Mouse (Mus musculus) midbrain, embryonic 15.5 days (tissue): Measurements from ENCODE around the gene Nyx. TPM values are rescaled to one million over a fixed set of nuclear protein-coding genes. Genes with fewer than 3 reads are reported as not detected.
"Not testable (repeated sequence)": the region's sequence is repeated elsewhere in the genome, so short reads cannot be mapped to it uniquely, and the experiment has no call there.

Experiments
- ATAC-seq: fragments of 200-750 bp; cut with Nextera tagmentation; replicated peaks from 2 replicates; pipeline ENCODE4 v1.8.0; 2017; ENCODE audit warnings: moderate TSS enrichment
- H3K27ac ChIP-seq: fragments of 300-500 bp; sonication (generic); 2 replicates; pipeline ENCODE4 v1.5.1; 2015; ENCODE audit warnings: mild to moderate bottlenecking, inconsistent platforms
- H3K27me3 ChIP-seq: fragments of 300-500 bp; sonication (generic); replicated peaks from 2 replicates; pipeline ENCODE4 v1.6.1; 2015; ENCODE audit warnings: inconsistent platforms
- H3K36me3 ChIP-seq: fragments of 300-500 bp; sonication (generic); replicated peaks from 2 replicates; pipeline ENCODE4 v1.6.1; 2015; ENCODE audit warnings: inconsistent platforms
- H3K4me1 ChIP-seq: fragments of 300-500 bp; sonication (generic); 2 replicates; pipeline ENCODE4 v1.6.1; 2015; ENCODE audit warnings: inconsistent platforms
- H3K4me2 ChIP-seq: fragments of 300-500 bp; sonication (generic); 2 replicates; pipeline ENCODE4 v1.6.1; 2015; ENCODE audit warnings: inconsistent platforms, mild to moderate bottlenecking, moderate library complexity
- H3K4me3 ChIP-seq: fragments of 300-500 bp; sonication (generic); 2 replicates; pipeline ENCODE4 v1.5.1; 2015; ENCODE audit warnings: mild to moderate bottlenecking, inconsistent platforms
- H3K9ac ChIP-seq: fragments of 300-500 bp; sonication (generic); 2 replicates; pipeline ENCODE4 v1.6.1; 2015; ENCODE audit warnings: mild to moderate bottlenecking, inconsistent platforms
- H3K9me3 ChIP-seq: fragments of 300-500 bp; sonication (generic); 2 replicates; pipeline ENCODE4 v1.6.1; 2016; ENCODE audit warnings: inconsistent platforms
- WGBS: fragments of 180-500 bp; shearing (Covaris S2); methylation state at CpG from one replicate; pipeline ENCODE4 v1.1.7; 2015; ENCODE audit warnings: mixed read lengths; 5-methylcytosine and 5-hydroxymethylcytosine counted together
- polyA plus RNA-seq: library from polyadenylated mRNA; unstranded; fragments of >200 nt; fragmentation: Nextera tagmentation; extraction: Ambion mirVana; gene quantifications from 2 replicates; pipeline ENCODE4 v1.2.1, GENCODE M21; 2015

Gene Nyx
- polyA plus RNA-seq, result 0.18 and 0.26 TPM in 2 replicates

DNA sequence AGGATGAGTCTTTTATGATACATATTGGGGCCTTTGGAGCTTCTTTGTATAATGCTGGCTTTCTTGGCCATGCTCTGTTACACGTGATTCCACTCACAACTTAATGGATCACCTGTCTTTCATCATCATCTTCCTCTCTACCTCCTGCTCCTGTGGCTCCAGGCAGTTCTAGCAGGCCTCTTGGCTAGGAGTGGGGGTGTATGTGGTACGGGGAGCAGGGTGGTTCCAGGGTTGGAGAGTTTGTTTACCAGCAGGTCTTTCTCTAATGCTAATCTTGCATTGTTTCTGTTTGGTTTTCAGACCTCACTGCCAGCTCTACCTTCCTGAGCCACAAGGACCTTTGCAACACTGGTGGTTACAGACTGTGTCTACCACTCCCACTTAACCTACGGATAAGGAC is at the start of gene Nyx:
Gene Nyx (plus strand): TSS at position 301 of the 400 bp plus-strand sequence.
- H3K4me1 ChIP-seq, result 0 out of 2 replicates have a peak, but pooled peaks cover 3% of the 10 kb centered on the region
- no peaks in the 10 kb centered on the region for H3K36me3 ChIP-seq
- H3K4me2 ChIP-seq, result no peak within 1 kb of the TSS
- H3K4me3 ChIP-seq, result no peak within 1 kb of the TSS
- no peak within 1 kb of the TSS for H3K9ac ChIP-seq
- WGBS, result 82% methylated on average over 3 of the region's 3 CpGs
- no peak for ATAC-seq
- H3K27ac ChIP-seq, result no peak within 1 kb of the TSS
- no peaks in the 10 kb centered on the region for H3K9me3 ChIP-seq
- no peaks in the 10 kb centered on the region for H3K27me3 ChIP-seq

DNA sequence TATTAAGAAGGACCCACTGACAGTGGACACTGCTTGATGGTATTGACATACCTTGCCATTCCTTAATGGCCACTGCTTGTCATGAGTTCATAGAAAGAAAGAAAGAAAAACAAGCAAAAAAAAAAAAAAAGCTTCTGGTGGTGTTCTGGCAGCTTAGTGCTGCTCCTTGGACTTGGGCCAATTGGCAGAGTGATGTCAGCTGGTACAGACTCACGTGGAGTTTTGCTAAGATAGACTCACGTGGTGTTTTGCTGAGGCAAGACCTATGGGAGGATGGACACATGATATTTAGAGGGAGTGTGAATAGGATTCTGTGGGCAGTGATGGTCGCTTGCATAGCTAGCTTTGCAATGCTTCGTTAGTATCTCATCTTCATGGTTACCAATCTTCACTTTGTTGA is 43.9 kb upstream of the Nyx start:
- Histone ChIP-seq H3K36me3 (no peaks in the 10 kb centered on the region), H3K9ac (no peak overlapping the region), H3K27me3 (no peaks in the 10 kb centered on the region), H3K9me3 (no peaks in the 10 kb centered on the region), H3K4me2 (no peak overlapping the region), H3K27ac (no peak overlapping the region), H3K4me1 (no peaks in the 10 kb centered on the region), H3K4me3 (no peak overlapping the region)
- 72% methylated on average over 4 of the region's 4 CpGs for WGBS
- no peak for ATAC-seq

DNA sequence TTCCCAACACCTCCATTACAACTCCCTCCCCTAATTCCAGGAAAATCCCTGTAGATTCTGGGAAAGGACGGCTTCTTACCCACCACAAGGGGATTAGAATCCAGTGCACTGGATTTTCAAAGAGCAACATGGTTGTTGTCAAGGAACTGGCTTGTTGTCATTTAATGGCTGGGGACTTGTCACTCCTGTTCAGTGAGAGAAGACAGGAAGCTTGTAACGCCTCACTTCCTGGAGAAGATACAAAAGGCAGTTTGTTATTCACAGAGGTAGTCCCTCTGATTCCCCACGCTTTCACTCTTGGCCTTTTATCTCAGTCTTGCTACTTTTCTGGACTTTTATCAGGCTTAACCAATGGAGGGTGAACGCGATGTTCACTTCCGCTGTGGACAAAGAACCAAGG is 34.5 kb upstream of the Nyx start:
- no peaks in the 10 kb centered on the region; the same call in 1 of the 2 replicates for H3K27me3 ChIP-seq
- no peak overlapping the region for H3K4me3 ChIP-seq
- no peak overlapping the region for H3K4me2 ChIP-seq
- no peaks in the 10 kb centered on the region for H3K9me3 ChIP-seq
- WGBS, result 52% methylated on average over 6 of the region's 6 CpGs
- H3K9ac ChIP-seq, result no peak overlapping the region
- H3K36me3 ChIP-seq, result no peaks in the 10 kb centered on the region
- H3K27ac ChIP-seq, result no peak overlapping the region
- no peaks in the 10 kb centered on the region for H3K4me1 ChIP-seq
- ATAC-seq, result no peak

DNA sequence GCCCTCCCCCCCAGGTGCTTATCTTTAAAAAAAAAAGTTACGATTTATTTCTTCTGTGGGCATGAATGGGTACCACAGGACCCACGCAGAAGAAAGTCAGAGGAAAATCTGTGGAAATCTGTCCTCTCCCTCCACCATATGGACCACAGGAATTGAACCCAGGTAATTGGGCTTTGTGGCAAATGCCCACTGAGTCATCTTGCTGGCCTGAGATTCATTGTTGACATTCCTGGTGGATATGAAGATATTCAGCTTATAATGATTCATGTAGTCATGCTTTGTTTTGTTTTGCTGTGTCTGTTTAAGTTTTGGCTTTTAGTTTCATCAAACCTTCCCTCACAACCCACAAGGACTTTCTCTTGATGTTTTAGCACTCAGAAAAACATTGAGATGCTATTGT is 29.9 kb upstream of the Nyx start:
- not testable (repeated sequence) for H3K27me3 ChIP-seq, H3K4me3 ChIP-seq, H3K4me1 ChIP-seq, ATAC-seq, H3K9ac ChIP-seq, H3K36me3 ChIP-seq, H3K9me3 ChIP-seq, H3K4me2 ChIP-seq, H3K27ac ChIP-seq
- 92% methylated on average over 2 of the region's 2 CpGs for WGBS

DNA sequence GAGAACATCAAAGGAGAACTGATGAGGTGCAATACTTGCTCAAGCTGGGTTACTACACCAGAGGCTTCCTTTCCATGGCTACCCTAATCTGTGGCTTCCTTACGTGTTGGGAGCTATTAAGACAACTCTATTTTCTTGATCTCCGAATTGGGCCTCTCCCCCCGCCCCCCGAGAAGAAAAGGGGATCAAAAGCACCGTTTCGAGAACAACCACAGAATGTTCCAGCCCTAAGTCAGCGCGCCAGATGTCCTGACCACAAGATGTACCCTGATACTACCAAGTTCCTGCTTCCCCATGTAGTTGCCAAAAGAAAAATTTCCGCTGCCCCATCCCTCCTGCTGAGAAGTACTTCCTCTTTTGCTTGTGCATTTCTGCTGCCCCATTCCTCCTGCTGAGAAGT is 9.4 kb upstream of the Nyx start:
- H3K27me3 ChIP-seq, H3K4me3 ChIP-seq, H3K36me3 ChIP-seq, H3K9me3 ChIP-seq, H3K4me1 ChIP-seq, H3K9ac ChIP-seq, H3K4me2 ChIP-seq, ATAC-seq, H3K27ac ChIP-seq: not testable (repeated sequence)
- WGBS, result 83% methylated on average over 9 of the region's 9 CpGs

DNA sequence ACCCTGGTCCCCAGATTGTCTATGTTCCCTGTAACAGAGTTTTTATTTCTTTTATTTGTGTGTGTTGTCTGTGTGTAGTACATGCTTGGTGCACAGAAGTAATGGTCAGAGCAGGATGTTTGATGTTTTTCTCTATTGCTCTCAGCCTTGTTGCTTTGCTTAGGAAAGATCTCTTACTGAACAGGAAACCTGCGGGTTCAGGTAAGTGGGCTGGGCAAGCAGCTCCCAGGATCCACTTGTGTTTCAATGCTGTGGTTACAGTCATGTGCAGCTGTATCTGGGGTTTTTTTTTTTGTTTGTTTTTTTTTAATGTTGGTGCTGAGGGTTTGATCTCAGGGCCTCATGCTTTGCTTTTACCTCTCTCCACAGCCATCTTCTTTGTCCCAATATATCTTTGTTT is 7.1 kb upstream of the Nyx start:
- Histone ChIP-seq H3K27me3 (no peaks in the 10 kb centered on the region), H3K4me3 (no peak overlapping the region), H3K36me3 (no peaks in the 10 kb centered on the region), H3K27ac (no peak overlapping the region), H3K9ac (no peak overlapping the region), H3K4me1 (0 out of 2 replicates have a peak, but pooled peaks cover 4% of the 10 kb centered on the region), H3K4me2 (no peak overlapping the region), H3K9me3 (no peaks in the 10 kb centered on the region)
- ATAC-seq, result no peak
- WGBS, result 90% methylated on average over 1 of the region's 1 CpGs

DNA sequence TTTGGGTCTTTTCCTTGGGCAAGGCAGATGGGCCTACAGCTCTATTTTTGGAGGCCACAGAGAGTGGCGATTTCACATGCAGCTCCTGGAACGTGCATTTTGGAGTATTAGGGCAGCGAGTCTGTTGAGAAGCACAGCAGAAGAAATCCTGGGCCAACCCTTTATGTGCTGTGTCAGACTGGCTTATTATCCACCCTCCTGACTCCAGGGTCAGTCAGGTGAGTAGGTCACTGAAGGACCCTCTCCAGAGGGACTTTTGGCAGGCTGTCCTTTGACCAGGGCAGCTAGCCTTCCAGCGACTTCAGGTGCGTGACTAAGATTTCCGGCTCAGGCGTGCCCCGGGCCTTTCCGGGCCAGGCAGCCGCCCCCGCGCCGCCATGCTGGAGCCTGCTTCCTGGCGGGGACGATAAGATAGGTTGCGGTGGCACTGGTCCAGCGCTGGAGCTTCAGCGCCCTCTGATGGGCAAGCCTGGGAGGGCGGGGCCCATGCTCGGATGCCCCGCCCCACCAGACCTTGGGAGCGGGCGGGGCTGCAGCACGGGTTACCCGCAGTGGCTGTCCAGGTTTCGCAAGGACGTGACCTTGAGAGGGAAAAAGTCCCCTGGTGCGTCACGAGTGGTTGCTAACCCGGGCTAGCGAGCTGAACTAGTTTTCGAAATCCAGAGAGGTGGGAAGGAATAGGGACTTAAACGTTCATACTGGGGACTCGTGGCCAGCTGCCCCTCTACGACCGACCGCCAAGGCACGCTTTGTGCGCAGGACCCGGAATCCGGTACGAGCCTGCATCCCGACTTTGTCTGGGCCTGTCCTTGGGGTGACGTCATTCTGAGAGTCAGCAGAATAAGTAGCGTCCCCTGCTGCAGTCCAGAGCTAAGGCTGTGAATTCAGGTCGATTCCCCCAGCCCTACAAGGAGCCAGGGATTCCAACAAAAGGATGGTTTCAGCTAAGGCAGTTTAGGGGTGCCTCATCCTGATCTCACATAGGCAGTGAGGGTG is 4.3 kb upstream of the Nyx start:
- H3K4me2 ChIP-seq, result peak overlapping the region; percentile 57
- no peaks in the 10 kb centered on the region for H3K27me3 ChIP-seq
- H3K4me3 ChIP-seq, result peak overlapping the region; percentile 42
- 0 out of 2 replicates have a peak, but pooled peaks cover 4% of the 10 kb centered on the region for H3K4me1 ChIP-seq
- no peaks in the 10 kb centered on the region for H3K9me3 ChIP-seq
- H3K36me3 ChIP-seq, result no peaks in the 10 kb centered on the region
- 24% methylated on average over 46 of the region's 46 CpGs for WGBS
- peak overlapping the region; percentile 40 for H3K9ac ChIP-seq
- ATAC-seq, result peak; percentile 97
- H3K27ac ChIP-seq, result peak overlapping the region; percentile 85

DNA sequence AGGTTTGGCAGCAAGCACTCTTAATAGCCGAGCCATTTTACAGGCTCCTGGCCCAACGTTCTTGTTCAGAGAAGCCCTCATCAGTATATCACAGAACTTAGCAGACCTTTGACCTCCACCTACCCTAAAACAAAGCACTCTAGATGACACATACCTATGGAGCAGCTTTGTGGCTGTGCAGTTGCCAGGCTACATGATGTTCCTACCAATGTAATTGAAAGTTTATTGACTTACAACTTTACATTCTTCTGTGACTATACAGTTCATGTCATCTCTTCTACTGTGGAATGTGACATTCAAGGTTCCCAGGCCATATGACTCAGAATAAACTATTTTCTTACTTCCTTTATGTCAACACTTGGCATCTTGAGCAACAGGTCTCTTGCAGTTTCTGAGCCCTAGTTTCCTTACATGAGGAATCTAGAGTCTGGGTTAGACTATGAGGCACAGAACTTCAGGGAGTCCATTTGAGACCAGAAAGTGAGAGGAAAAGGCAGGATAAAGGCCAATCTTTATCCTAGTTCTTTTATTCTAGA is 2.9 kb upstream of the Nyx start:
- ATAC-seq, result no peak
- 87% methylated on average over 2 of the region's 2 CpGs for WGBS
- Histone ChIP-seq H3K9ac (no peak overlapping the region), H3K4me3 (no peak overlapping the region), H3K4me2 (no peak overlapping the region), H3K27me3 (no peaks in the 10 kb centered on the region), H3K4me1 (0 out of 2 replicates have a peak, but pooled peaks cover 4% of the 10 kb centered on the region), H3K36me3 (no peaks in the 10 kb centered on the region), H3K9me3 (no peaks in the 10 kb centered on the region), H3K27ac (no peak overlapping the region)

DNA sequence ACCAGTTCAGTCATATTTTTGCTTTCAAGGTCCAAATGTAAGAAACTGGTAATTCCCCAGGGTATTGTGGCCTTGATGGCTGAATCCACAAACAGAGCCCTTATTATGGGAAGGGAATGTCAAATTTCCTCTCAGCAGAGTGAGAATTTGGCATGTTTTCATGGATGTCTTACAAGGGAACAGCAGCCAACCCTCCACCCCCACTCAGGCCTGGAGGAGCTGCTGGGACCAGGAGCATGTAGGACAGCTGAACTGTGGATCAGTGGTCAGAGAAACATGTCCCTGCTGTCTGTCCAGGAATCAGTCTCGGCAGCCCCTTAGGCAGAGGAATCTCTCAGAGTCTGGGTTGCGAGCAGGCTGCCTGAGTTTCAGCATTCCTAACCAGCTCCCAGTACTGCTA is 771 bp downstream of the Nyx start:
- H3K9me3 ChIP-seq, result no peaks in the 10 kb centered on the region
- 90% methylated on average over 2 of the region's 2 CpGs for WGBS
- H3K27ac ChIP-seq, result no peak overlapping the region
- no peaks in the 10 kb centered on the region for H3K27me3 ChIP-seq
- H3K4me1 ChIP-seq, result no peaks in the 10 kb centered on the region
- no peak overlapping the region for H3K9ac ChIP-seq
- H3K36me3 ChIP-seq, result no peaks in the 10 kb centered on the region
- ATAC-seq, result no peak
- no peak overlapping the region for H3K4me2 ChIP-seq
- H3K4me3 ChIP-seq, result no peak overlapping the region

DNA sequence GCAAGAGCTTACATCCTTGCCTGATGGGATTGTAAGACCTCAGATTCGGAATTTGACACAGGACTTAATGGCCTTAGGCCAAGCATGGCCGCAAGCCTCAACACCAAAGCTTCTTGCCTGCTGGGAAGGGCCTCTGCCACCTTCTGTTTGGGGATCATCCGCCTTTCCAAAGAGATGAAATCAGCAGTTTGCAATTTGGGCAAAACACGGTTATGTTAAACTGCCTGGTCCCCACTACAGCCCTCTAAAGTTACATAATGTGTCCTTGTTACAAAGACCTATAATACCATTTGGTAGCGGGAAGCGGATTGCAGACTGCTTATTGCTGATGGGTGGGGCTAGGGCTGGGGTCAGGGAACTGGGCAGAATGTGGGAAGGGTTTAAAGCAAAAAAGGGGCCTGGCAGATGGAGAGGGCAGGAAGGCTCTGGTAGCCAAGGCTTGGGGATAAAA is 1.2 kb downstream of the Nyx start:
- H3K36me3 ChIP-seq, result no peaks in the 10 kb centered on the region
- H3K27me3 ChIP-seq, result no peaks in the 10 kb centered on the region
- ATAC-seq, result no peak
- H3K9me3 ChIP-seq, result no peaks in the 10 kb centered on the region
- H3K27ac ChIP-seq, result no peak overlapping the region
- no peak overlapping the region for H3K4me2 ChIP-seq
- no peak overlapping the region for H3K9ac ChIP-seq
- no peaks in the 10 kb centered on the region for H3K4me1 ChIP-seq
- no peak overlapping the region for H3K4me3 ChIP-seq
- 66% methylated on average over 6 of the region's 6 CpGs for WGBS

DNA sequence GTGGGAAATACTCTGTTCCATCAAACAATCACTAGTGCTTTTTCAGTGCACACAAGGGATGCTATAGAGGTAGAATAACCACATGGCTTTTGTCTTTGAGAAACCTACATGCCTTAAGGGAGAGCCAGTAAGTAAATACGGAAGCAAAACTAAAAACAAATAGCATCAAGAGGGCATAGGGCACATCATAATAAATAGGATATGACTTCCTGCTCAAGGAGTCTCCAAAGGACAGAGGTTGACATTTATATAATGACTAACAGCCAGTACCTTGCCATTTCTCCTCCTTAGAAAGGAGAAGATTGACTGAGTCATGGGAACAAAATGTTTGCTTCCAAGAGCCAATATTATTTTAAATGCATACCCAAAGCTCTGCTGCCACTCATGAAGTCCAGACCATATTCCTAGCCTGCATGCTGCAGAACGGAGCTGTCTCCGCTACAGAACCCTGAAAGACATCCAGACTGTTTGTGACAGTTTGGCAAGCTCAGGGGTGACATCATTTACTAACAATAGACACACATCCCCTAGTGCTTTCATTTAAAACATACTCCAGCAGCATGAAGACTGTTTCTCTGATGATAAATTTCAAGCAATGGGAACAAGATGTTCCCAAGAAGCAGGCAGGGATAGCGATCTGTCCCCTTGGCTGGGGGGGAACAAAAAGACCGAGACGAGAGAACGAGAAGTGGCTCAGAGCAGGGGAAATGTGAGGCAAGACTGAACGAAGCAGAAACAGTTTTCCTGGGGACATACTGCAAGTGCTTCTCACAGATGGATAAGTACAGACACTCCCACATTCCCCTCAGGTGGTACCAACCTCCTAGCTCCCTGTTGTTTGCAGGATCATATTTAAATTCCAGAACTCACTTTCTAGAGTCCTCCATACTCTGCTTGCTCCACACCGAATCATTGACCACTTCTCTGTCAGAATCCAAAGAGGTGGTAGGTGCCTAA is 3.5 kb downstream of the Nyx start:
- ATAC-seq, result no peak
- no peak overlapping the region for H3K4me3 ChIP-seq
- no peak overlapping the region for H3K27ac ChIP-seq
- no peaks in the 10 kb centered on the region for H3K9me3 ChIP-seq
- H3K27me3 ChIP-seq, result no peaks in the 10 kb centered on the region
- H3K4me1 ChIP-seq, result no peaks in the 10 kb centered on the region
- no peak overlapping the region for H3K4me2 ChIP-seq
- no peaks in the 10 kb centered on the region for H3K36me3 ChIP-seq
- 71% methylated on average over 9 of the region's 9 CpGs for WGBS
- H3K9ac ChIP-seq, result no peak overlapping the region

DNA sequence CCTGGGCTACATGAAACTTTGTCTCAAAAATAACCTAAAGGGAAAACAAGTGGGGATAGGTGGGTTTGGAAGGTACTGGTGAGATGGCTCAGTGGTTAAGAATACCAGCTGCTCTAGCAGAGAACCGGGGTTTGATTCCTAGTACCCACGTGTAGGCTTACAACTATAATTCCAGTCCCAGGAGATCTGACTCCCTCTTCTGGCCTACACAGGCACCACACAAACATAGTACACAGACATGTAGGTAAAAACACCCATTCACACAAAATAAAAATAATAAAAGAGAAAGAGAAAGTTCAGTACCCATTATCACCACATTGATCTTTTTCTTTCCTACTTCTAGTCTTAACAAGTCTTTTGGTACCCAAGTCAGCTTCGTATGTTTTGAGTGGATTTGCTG is 6.0 kb downstream of the Nyx start:
- H3K9me3 ChIP-seq, result no peaks in the 10 kb centered on the region
- H3K9ac ChIP-seq, result no peak overlapping the region
- H3K4me1 ChIP-seq, result no peaks in the 10 kb centered on the region
- H3K4me2 ChIP-seq, result no peak overlapping the region
- H3K4me3 ChIP-seq, result no peak overlapping the region
- ATAC-seq, result no peak
- H3K27ac ChIP-seq, result no peak overlapping the region
- WGBS, result 76% methylated on average over 3 of the region's 3 CpGs
- no peaks in the 10 kb centered on the region for H3K27me3 ChIP-seq
- H3K36me3 ChIP-seq, result no peaks in the 10 kb centered on the region
